Mouse (Mus musculus): ENCODE data around the gene Bcap29.
A peak's percentile ranks its signal among the peaks of the same experiment; 100 is the strongest.
"Not testable (repeated sequence)": the region's sequence is repeated elsewhere in the genome, so short reads cannot be mapped to it uniquely, and the experiment has no call there.

Bcap29 gene

DNA sequence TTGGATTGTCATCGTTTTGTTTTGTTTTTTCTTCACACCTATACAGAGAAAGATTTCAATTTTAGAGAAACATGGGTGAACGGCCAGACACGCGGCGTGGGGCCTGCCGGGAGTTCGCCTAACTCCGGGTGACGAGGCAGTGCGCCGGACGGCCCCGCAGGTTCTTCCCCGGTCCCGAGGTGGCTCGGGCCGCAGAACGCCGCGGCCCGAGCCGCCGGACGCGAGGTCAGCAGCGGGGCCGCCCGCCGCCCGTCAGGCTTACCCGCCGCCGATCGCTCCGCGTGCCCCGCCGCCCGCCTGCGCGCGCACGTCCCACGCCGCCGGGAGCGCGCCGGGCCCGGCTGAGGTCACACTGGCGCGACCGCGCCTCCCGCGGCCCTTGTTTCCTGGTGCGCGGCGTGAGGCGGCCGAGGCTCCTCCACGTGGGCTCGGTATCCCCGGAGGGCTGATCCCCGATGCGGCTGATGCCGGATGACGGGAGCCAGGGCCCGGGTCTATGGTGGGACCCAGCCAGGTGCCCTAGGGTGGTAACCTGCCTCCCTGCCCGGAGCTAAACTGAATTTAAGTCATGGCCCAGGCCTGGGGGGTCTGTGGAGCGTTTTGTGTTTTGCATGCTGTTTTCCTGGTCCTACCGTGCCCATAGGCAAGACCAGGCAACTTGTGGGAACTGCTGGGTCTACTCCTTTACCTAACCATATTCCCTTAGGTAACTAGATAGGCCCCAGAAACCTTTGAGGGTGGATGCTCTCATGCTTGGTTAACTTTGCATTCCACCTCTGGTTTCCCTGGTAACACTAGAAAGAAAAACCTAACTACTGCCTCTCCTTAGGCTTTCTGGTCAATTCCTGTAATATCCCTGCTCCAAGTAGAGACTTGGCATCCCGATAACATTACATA is at the start of gene Bcap29:
Gene Bcap29 (minus strand): TSS at position 316 of the 897 bp plus-strand sequence.
- peak; percentile 78 for DNase-seq (ENCODE audit: low spot score)

DNA sequence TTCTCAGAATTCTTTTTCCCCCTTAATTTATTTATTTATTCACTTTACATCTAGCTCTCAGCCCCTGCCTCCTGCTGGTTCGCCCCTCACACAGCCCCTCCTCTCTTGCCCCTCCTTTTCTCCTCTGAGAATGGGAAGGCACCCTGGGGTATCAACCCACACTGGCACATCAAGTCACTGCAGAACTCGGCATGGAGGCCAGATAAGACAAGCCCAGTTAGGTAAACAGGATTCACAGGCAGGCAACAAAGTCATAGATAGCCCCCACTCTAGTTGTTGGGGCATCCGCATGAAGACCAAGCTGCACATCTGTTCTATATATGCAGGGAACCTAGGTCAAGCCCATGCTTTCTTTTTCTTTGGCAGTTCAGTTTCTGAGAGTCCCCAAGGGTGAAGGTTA is 32.7 kb upstream of the Bcap29 start:
- DNase-seq (ENCODE audit: low spot score) = no peak

DNA sequence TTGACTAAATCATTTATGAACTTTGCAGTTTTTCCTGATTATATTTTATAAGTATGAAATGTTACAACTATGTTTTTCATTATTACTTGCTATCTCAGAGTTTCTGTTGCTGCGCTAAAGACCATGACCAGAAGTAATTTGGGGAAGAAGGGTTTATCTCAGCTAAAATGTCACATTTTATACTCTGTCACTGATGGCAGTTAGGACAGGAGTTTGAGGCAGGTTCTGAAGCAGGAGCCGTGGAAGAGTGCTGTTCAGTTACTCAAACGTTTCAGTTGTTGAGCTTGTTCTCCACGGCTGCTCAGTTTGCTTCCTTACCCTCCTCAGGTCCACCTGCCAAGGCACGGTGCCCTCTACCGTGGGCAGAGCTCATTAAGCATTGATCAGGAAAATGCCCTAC is 31.5 kb upstream of the Bcap29 start:
- no peak for DNase-seq (ENCODE audit: low spot score)

DNA sequence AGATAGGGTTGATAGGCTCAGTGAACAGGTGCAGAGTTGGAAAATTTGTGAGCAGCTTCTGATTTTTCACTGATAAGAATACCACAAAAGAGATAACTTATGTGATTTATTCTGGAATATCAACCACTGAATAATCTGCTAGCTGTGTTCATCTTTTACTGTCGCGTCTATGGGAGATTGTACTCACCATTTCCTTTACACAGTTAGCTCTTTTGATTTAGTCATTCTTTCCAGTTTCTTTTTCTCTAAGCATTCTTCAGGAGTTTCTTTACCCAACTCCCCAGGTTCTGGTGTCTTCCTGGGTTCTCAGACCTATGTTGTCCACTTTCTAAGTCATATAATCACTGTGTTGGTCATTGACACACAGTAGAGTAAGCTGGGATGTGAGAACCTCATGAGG is 22.4 kb upstream of the Bcap29 start:
- DNase-seq (ENCODE audit: low spot score) = no peak

DNA sequence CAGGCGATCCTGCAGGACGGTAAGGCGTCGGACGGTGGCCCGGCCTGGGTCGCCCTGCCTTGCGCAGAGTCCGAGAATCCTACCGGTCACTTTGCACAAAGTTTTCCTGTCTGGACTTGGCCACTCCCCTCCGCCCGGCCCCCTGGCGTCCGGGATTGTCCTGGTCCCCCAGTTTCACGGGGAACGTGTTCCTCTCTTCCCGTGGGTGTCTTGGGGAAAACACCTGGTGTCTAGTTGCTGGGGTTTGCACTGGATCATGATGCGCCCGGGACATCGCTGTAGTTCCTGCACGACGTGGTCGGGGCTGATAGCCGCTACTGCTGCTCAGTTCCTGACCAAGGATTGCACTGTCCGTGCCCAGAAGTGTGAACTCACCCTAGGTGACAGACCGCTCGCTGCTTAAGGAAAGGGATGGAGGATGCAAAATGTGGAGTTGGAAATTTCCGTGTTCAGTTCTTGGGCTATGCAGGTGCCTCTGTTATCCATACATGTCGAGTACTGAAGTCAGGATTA is 20.6 kb upstream of the Bcap29 start:
- peak; percentile 51 for DNase-seq (ENCODE audit: low spot score)

- peak; percentile 95 for DNase-seq (ENCODE audit: low spot score)
These were observed 19.9 kb upstream of the Bcap29 start, which contains the start of the genes Dus4l and Cog5 for GRCm38 (mm10) chr12:31654197-31654964. TSS of gene Dus4l (minus strand) at chr12:31654826. TSS of gene Cog5 (plus strand) at chr12:31654869.

- no peak for DNase-seq (ENCODE audit: low spot score)
These were observed 19.2 kb upstream of the Bcap29 start for GRCm38 (mm10) chr12:31653611-31654010.

DNA sequence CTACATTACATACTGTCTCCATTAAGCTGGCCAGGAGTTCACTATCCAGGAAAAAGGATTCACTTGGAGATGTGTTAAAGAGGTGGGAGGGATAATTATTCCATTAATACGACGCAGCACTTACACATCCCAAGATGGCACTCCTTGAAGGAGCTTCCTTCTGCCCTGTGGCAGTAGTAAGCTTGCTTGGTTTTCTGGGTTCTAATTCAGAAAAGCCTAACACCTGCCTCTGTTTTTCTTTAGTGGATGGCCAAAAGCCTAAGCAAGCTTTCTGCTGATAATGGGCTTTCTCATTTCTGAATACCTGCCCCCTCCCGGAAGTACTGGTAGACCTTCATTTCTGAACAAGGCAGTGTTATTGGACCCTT is 766 bp upstream of the Bcap29 start:
- no peak for DNase-seq (ENCODE audit: low spot score)

- peak; percentile 47 for DNase-seq (ENCODE audit: low spot score)
These were observed 502 bp downstream of the Bcap29 start for GRCm38 (mm10) chr12:31633970-31634342.

DNA sequence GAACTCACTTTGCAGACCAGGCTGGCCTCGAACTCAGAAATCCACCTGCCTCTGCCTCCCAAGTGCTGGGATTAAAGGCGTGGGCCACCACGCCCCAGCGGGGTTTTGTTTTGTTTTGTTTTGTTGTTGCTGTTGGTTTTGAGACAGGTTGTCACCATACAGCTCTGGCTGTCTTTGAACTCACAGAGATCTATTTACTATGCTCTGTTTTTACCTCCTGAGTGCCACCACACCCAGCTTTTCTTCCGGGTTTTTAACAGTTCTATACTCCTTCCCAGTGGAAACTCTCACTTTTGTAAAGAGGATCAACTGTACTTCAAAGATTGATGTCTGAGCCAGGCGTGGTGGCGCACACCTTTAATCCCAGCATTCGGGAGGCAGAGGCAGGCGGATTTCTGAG is 6.1 kb downstream of the Bcap29 start:
- not testable (repeated sequence) for DNase-seq (ENCODE audit: low spot score)

DNA sequence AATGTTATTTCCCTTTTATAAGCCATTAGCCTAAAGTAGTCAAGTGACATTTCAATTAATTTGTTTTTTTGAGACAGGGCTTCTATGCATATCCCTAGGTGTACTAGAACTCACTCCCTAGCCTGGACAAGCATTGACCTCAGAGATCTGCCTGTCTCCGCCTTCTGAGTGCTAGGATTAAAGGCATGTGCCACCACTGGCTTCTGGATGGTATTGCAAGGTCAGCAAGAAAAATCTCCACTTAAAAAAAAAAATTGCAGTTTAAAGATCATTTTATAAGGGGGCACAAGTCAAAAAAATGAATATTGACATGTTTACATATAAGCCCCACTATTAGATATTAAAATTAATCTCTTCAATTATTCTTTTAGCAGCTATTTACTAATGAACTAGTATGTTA is 9.4 kb downstream of the Bcap29 start:
- DNase-seq (ENCODE audit: low spot score) = no peak

DNA sequence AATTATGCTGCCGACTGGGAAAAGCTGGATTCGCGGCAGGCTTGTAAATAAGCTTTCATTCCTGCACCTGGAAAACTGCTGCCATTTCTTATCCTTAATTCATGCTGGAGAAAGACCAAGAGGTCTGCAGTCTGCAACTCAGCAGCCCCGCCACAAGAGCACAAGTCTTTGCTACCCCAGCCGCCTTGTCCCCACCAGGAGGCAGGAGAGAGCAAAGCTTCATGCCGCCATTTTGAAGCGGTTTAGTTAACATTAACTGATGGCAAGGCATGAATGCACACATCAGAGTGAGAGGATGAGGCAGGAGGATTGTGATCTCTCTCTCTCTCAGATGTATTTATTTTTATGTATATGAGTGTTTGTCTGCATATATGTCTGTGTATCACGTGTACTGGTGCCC is 14.4 kb downstream of the Bcap29 start:
- DNase-seq (ENCODE audit: low spot score) = no peak

GRCm38 (mm10) chr12:31613353-31613752 is 21.1 kb downstream of the Bcap29 start:
- no peak for DNase-seq (ENCODE audit: low spot score)

DNA sequence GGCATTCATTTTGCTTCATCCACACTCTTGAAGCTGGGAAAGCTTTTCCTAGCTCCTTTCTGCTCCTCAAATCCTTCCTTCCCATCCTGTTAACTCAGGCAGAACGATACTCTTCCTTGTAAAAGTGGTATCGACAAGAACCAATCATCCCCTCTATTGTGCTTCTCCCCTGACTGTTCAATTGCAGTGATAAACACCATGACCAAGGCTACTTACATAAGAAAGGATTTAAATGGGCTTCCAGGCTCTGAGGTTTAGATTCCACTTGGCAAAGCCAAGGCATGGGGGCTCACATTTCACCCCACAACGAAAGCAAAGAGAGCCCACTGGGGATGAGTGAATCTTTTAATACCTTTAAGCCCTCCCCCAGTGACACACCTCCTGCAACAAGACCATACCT is 26.3 kb downstream of the Bcap29 start:
- no peak for DNase-seq (ENCODE audit: low spot score)

DNA sequence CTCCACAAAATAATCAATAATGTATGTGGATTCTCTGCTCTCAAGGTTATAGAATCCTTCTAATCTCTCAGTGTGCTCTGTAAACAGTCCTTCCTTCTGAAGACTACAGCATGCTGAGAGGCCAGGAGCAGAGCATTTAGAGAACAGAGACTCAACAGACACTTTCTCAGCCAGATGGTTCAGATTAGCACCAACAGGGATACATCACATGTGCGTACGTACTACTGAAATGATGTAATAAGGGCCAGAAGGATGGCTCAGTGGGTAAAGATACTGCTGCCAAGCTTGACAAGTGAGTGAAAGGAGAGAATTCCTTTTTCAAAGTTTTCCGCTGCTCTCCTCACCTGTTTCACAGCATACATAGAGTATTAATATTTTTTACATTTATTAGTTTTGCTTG is 29.6 kb downstream of the Bcap29 start:
- DNase-seq (ENCODE audit: low spot score) = peak; percentile 62

GRCm38 (mm10) chr12:31603586-31603985 is 30.9 kb downstream of the Bcap29 start:
- no peak for DNase-seq (ENCODE audit: low spot score)

- no peak for DNase-seq (ENCODE audit: low spot score)
These were observed 40.2 kb downstream of the Bcap29 start for GRCm38 (mm10) chr12:31594296-31594695.

DNA sequence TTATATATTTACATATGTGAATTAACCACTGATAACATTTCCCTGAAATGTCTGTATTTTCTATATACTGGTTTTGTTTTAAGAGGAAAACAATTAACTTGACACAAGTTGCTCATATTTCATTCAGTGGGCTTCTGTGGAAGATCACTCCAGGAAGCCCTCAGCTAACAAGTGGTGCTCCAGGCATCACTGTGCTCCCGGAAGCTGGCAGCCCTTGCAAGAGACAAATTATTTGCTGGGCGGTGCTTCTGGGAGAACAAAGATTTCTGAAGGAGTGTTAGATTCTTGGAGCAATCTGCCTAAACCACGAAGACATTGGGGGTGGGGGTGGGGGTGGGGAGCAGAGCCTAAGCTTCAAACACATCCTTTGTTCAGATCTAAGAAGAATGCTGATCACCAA is 42.4 kb downstream of the Bcap29 start:
- no peak for DNase-seq (ENCODE audit: low spot score)

DNA sequence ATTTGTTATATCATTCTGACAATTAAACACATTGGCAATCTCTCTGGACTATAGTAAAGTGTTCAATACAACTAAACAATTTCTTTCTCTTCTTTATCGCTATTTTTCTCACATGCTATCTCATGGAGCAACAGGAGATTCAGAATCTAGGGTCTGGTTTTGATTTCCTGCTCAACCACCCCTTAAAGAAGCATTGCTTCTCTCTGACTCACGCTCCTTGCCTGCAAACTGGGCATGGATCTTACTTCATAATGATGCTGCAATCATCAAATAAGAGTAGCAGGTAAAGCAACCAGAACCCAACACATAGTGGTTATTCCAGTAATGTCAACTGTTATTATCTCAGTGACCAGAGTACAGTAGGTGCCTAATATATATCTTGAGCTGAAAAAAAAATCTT is 50.7 kb downstream of the Bcap29 start:
- no peak for DNase-seq (ENCODE audit: low spot score)

DNA sequence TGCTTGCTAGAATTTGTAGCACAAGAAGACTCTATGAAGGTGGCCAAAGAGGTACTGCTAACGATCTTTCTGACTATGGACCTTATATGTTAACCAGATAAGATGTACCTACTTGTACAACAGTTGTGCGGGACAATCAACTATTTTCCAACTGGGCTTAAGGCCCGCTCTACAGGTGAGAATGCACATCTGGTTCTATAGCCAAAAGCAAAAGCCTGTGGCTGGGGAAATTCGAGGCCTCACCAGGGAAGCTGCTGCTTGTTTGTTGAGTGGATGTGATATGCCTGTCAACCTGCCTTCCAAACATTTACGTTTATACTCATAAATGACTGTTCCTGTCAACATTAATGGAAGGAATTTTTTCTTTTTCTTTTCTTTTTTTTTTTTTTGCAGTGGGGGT is 52.4 kb downstream of the Bcap29 start:
- DNase-seq (ENCODE audit: low spot score) = no peak

- no peak for DNase-seq (ENCODE audit: low spot score)
These were observed 53.1 kb downstream of the Bcap29 start for GRCm38 (mm10) chr12:31581319-31581810.

DNA sequence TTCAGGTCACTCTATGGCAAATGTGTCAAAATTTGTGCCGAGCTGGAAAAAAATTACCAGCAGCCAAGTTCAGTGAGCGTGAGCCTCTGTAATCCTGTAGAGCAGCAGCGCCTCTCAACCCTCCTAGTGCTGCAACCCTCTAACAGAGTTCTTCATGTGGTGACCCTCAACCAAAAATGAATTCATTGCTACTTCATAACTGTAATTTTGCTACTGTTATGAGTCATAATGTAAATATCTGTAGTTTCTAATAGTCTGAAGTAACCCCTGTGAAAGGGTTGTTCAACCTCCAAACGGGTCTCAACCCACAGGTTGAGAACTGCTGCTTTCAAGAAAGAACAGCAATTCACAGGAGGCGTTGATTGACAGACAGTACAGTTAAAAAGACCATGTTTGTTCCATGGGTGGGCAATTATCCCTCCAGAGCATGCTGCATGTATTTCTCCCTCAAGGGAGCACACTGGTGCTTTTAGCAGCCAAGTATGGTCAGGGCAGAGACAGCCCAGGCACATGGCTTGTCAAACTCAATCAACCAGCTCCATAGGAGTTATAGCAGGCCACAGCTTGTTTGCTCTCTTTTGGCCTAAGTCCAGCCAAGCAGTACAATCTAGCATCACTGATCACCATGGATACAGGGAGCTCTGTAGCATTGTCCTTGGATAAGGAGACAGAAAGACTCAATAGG is 53.7 kb downstream of the Bcap29 start:
- DNase-seq (ENCODE audit: low spot score) = peak; percentile 47
